Mouse (Mus musculus): Measurements from ENCODE around the gene Cd96.

The Cd96 gene

DNA sequence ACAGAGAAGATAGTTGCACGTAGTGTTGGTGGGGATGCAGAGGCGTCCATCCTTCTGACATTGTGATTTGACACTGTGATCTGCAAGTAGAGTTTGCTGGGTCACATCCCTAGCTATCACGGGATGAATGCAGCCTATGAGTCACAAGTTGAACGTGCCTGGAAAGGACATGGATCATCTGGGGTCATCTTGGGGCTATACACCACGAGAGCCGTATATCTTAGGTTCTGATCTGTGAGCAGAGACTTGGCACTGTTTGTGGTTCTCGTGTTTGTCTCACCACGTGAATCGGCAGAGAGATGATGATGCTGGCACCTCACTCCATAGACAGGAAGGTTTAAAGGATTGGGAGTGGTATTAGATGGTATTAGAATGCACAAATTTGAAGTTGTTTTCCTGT, 86.2 kb downstream of the Cd96 start:
- no peak for DNase-seq

DNA sequence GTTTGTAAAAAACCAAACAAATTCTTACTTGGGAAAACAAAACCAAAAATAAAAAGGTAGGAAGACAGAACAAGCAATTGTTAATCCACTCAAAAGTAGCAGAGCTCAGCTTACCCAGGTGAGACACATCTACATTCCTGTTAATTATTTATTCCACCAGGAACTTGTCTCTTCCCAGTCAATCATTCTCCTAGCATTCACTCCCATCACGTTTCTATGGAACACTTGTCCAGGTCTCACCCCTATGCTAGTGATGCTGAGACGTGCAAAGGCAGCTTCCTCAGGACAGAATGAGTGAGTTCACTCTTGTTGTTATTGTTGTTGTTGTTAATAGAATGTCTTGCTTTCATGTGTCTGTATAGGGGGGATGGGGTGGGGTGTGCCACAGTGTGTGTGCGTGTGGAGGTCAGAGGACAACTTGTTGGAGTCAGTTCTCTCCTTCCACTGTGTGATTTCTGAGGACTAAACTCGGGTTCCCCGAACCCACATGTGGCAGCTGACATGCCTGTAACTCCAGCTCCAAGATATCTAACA, 97.0 kb downstream of the Cd96 start:
- DNase-seq, result no peak

DNA sequence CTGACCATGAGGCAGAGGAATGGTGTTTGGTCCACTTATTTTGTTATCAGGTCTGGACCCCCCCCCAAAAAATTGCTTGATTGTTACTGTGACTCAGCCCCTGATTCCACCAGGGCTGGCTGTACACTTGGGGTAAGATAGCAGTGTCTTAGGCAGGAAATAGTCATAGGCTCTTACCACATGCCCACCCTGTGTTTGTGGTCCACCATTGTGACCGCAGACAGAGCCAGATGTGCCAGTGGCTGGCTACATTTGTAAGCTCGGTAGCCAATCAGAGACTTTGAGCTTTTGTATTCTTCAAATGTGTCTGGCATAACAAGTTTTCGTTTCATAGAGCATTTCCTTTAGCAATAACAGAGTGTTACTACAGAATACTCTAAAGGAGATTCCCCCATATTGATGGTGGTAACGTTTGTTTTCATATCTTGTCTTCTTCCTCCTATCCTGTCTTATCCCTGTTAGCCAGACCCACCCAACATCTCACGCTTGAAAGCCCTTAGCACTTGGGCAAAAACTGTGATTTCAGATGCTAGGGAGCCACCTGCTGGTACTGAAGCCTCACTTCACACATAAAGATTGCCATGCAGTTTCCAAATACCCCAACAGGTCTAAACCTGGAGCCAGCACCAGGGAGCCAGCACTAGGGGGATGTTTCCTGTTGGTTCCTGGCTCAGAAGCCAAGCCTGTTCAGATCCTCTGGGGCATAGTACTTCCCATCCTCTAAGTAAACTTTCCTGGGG, 97.7 kb downstream of the Cd96 start:
- DNase-seq, result peak; percentile 54 to 55

DNA sequence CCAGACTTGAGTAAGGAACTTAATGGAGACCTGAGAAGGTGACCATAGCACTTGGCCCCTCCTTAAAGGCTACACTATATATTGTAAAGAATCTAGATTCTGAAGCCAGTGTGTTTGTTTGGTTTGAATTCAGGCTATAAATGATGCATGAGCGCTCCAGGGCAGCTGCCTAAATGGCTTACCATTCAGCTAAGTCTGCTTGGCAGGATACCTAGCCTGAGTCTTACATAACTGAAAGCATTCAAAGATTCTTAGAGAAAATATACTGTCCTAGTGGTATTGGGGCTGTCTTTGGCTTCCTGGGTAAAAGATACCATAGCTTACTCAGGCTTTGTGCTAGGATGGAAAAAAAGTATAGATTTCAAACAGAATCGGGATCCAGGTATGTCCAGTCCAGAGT, 98.7 kb downstream of the Cd96 start:
- DNase-seq, result no peak

DNA sequence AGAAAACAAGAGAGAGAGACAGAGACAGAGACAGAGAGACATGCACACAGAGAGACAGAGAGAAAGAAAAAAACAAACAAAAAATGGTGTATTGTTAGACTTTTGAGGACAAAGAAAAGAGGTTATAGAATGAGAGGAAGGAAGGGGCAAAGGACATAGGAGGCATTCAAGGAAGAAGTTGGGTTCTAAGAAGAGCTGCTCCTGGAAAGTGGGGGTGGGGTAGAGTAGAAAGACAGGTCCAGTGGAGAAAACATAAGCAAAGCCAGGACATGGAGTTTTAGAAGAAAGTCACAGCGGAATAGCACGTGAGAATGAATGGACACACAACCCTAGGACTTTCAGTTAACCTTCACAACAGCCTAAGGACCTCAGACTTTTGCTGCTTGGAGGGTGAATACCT, 99.7 kb downstream of the Cd96 start:
- no peak for DNase-seq

DNA sequence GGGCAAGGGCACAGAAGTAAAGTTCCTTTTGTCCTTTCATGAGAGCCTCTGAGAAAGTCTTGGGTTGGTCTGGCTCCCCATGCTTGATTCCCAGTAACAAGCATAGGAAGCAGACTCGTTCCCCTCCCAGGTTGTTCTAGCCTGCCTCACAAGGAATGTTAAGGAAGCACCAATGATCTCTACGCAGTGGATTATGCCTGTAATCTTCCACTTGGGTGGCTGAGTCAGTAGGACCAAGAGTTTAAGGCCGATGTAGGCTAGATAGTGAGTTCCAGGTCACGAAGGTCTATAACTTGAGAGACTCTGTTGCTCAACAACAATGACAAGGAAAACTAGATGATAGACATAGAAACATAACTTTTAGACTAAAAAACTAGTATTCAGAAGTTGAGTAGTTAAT, 100.3 kb downstream of the Cd96 start:
- no peak for DNase-seq

DNA sequence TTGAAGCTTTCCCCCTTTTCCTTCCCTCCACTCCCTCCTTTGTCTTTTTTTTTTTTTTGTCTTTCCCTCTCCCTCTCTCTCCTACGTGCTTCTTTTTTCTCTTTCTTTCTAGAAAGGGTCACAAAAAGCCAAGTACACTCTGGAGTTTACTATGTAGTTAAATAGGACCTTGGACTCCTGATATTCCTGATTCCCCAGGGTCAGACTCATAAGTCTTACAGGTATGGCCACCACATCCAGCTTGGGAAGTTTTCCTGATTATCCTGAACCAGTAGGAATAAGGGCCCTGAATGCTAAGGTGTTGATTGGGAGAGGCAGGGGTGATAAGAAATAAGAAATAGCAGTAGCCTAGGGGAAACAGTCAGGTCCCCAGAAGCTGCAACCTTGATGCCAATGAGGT, 100.7 kb downstream of the Cd96 start:
- no peak for DNase-seq

DNA sequence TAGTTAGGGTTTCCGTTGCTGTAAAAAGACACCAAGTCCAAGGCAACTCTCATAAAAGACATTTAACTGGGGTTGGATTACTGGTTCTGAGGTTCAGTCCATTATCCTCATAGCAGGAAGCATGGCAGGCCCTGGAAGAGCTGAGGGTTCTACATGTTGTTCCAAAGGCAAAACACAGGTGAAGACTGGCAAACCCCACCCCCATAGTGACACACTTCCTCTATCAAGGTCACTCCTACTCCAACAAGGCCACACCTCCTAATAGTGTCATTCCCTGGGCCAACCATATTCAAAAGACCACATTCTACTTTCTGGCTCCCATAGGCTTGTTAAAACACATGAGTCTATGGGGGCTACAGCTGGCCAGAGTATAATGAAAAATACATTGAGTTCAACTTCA, 108.4 kb downstream of the Cd96 start:
- no peak for DNase-seq

DNA sequence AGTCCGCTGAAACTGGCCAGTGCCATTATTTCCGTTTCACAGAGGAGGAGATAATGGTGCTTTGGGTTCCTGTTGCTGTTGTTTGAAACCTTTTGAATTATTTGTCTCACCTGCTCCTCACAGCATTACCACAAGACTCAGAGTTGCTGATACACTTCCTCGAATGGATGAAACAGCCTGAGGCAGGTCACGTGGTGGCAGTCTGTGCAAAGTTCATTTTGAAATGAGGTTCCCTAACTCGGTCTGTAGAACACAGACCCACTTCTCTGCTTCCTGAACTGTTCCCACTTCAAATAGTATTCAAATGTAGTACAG, 109.2 kb downstream of the Cd96 start:
- DNase-seq, result peak in 1 of 2 experiments; percentile 21

DNA sequence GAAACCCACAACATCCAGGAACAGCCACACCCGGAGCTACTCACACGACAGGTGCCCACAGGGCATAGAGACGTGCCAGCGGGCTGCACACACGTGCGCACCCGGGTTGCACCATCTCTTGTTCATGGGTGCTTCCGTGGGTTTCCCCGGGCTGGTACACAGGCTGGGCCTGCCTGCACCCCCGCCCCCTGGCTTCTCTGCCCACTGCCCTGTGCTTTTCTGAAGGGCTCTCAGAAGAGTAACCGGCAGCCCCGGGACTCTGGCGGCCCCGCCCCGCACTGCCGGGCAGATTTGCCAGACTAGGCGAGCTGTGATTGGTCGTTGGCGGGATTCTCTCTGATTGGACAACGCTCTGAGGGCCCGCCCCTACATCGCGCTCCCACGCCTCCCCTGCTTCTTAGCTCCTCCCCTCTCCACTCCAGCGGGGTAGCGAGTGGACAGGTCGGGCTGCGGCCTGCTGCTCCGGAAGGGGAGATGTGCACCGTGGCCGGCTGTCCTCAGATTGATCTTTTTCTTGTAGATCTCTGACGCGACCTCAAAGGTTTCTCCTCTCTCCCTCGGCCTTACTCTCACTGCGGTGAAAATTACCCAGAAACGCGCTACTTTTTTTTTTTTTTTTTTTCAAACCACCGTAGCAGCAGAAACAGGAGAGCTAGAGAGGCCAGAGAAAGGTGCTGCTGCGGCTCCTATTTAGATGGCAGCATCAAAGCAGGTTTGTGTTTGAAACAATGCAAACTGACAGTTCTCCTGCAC, 109.7 kb downstream of the Cd96 start, which contains the start of gene Plcxd2:
Gene Plcxd2 (minus strand): TSS at position 66 of the 753 bp plus-strand sequence.
- peak; percentile 94 to 96 for DNase-seq

DNA sequence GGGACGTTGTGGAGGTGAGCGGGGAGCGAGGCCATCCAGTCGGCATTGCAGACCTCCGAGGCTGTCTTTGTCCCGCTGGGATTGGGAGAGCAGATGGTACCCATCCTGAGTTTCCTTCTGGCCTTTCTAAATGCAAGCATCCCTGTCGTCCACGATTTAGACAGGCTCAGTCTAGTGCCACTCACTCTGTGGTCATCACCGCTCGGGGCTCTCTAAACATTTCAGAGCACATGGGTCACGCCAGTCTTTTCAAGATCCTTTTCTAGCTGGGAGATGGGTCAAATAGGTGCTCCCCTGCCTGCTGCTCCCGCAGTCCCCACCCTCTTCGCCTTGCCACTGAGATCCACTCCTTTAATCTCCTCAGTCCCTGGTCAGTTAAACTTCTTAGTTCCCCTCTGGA, 110.3 kb downstream of the Cd96 start:
- peak; percentile 60 to 70 for DNase-seq

DNA sequence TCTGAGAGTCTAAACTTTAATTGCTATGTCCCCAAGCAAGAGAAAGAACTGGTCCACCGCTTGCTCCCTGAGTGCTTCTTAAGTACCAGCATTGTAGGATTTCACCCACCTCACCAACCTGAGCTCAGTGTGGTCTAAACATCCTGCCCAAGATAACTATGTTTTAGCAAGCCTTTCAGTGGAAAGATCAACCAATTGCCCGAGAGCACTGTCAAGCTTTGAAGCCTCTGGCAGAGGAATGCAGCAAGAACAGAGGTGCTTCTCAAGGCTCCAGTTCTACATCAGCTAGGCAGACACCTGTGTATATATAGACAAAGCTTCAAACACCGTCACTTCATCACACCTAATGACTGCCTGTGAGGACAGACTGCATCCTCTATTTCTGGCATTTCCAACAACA, 111.3 kb downstream of the Cd96 start:
- peak in 1 of 2 experiments; percentile 33 for DNase-seq

DNA sequence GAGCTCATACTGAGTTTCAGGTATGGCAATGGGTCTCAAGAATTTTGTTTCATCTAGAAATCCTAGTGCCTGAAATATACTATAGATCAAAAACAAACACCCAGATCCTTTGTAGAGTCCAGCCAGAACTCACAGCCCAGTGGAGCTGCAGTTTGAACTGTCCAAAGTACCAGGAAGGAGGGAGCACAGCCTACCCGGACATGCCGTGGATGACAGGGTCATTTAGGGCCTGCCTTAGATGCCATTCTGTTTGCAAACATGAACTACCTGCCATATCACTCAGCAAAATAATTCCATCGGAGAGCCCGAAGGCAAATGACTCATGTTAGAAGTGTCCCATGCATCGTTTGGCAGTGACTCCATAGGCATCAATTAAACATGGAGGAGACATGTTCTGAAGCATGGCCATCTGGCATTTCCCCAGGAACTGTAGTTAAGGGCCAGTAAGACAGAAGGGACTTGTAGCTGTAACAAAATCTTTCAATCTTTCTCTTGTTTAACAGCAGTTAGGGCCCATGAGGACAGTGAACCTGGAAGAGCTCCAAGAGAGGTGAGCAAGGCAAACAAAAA, 111.9 kb downstream of the Cd96 start:
- peak; percentile 23 to 58 for DNase-seq

DNA sequence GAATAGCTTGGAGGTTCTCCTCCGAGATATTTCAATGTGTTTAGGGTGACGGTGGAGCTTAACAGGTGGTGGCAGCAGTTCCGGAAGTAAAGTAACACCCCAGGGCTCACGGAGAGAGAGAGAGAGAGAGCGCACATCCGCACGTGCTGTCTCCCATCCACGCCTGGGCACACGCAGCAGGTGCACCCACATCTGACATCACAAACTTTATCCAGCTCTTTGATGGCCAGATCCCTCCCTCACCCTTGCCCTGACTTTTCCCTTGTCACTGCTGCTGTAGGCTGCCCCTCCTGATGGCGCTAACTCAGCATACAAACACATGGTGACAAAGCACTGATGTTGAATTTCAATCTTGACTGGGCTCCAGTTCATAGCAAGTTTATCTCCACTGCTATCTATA, 113.8 kb downstream of the Cd96 start:
- no peak for DNase-seq

DNA sequence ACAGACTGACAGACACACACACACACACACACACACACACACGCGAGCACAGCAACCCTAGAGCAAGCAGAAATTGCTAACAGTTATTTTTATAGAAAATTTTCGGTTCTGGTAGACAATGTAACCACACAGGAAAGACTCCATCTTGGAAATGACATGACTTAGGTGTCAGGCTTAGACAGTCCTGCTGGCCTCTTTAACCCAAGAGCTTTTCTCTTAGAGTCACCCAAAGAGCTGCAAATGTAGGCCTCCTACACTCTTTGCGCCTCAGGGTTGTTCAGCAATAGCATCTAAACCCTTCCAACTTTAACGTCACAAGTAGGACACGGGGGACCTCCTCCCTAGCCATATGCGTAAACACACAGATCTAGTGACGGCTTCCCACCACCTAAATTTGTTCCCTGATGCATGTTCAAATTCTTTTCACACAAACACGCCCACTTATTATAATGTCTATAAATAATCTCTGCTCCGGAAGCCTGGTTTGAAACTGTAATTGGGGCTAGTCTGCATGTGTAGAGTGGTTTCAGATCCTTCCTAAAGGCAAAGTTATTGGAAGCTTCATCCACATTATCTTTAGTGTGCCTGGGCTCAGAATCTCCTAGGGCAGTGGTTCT, 118.4 kb downstream of the Cd96 start:
- no peak for DNase-seq

DNA sequence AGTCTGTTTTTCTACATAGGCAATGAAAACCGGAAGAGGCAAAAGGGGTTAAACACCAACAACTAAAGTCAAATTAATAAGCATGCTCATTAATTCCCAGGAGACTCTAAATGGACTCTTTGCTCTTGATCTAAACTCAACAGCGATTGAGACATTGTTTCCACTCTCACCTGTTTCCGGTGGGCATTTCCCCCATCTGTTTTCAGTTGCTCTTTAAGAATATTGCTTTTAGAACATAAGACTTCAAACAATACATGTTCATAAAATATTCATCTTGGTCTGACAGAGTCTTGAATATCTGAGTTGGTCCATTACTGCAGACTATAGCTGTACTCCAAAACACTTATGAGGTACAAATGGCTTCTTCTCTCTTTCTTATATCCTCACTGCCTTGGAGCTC, 119.1 kb downstream of the Cd96 start:
- DNase-seq, result no peak

DNA sequence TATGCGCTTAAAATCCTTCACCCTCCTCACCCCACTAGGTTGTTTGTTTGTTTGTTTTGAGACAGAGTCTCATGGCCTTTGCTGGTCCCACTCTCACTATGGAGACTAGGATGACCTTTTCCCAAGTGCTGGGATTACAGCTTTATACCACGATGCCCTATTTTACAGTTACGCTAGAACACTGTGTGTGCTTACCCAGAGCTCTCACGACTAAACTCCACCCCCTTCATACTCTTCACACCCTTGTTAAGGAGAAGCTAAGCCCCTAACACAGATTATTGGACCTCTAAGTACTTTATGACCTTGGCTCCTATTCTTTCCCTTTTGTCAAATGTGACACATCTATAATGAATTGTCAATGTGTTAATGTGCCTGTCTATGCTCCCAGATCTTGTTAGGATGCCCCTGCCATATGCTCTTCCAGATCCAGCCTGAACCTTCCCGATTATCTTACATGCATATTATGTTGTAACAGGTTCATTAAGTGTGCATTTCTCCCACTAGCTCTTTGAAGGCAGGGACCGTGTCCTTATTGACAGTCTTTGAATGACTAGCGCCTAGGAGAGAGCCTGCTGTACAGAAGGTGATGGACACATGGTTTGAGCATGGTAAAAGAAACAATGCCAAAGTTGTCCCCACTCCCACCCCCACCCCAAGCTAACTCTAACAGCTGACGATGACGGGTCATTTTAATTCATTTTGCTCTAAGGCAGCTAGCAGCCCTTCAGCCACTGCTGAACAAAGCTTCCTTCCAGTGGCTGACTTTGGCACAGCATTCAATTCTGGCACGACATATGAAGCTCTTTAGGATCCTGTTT, 120.5 kb downstream of the Cd96 start:
- DNase-seq, result no peak

DNA sequence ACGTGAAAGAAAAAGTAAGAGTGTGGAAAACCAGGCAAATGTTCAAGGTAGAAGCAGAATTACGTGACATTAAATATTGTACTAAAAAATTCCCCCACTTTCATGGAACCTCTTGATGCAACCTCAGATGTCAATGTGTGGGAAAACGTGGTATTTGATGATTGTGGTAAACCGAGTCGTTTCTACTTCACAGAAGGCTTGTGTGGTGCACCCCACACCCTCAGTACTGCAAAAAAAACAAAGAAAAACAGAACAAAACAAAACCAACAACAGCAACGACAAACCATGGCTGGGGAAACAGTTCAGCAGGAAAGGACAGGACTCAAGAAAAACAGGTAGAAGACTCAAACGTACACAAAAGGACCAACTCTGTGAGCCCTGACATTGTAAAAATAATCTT, 121.8 kb downstream of the Cd96 start:
- DNase-seq, result no peak

DNA sequence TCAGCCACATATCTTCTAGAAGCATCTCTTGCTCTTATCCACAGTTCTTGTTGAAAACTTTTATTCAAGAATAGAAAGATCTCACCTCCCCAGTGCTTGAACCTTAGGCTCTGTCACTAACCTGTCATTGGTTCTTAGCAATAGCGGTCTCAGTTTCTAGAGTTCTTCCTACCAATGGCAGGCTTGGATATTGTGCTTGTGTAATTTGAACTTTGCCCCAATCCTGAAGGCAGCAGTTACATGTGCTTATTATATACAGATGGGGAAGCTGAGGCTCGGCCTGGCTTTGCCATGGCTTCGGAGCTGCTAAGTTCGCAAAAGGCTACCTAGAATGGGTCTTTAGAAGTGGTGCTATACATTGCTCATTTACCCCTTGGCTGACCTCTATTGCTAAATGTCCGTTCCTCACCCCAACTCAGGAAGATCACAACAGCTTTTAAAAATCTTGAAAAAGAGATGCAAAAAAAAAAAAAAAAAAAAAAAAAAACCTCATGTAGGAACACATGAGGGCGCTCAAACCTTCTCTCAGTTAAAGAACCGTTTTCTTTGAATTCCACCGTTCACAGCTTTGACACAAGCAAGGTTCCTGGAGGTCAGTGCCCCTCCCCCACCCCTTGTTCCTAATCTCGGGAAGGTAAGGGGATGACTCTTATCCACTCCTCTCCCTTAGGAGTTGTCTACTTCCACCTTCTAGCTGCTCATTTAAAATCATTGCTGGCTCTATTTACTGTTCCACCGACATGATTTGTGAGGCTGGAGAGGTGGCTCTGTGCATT, 129.0 kb downstream of the Cd96 start:
- DNase-seq, result no peak

DNA sequence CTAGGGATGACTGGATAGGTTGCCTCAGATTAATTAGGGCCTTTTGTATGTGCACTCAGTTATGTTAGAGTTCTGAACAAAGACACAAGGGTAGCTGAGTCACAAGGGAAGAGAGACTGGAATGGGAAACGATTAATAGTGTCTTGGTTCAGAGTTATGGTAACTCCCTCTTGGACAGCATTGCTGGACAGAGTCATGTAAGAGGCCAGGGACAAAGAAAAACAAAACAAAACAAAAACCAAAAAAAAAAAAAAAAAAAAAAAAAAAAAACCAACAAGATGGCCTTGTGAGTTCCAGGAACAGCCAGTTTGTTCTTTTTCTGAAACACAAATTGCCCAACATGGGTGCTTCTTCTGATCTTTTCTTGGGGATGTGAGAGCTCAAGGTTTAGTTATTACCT, 133.8 kb downstream of the Cd96 start:
- no peak for DNase-seq

All from cerebellum, postnatal 36 days (tissue).